Mouse (Mus musculus) layer of hippocampus, postnatal 14 days (tissue): ENCODE results near the gene Cobll1. TPM values are rescaled to one million over a fixed set of nuclear protein-coding genes. Genes with fewer than 3 reads are reported as not detected.

Experiments
- DNase-seq, 2 experiments: peaks; one replicate each; pipeline ENCODE4 v3.0.0; 2021 to 2022; ENCODE audit warnings: low spot score in 2 of 2, mixed read lengths in 1 of 2
- total RNA-seq, 2 experiments: library from RNA; stranded (reverse); gene quantifications; 2 replicates each; pipeline ENCODE4 v1.2.3; 2021

The Cobll1 gene
- total RNA-seq, 2 experiments from 2014 or later, result 7.8 to 9.1 TPM

DNA sequence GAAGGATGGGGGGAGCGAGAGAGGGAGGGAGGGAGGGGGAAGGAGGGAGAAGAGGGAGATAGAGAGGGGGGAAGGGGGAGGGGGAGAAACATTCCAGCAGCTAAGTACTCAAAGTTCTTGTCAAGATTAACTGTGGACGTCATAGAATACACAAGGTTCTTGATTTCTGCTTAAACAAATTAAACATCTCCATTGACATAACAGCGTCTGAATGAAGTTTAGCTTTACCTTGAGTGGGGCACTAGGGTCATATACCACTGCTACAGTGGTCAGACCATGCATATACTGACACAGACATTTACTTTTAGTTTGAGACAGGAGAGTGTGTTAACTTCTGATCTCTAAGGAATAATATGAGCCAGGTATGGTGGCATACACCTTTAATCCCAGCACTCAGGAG, 135.4 kb downstream of the Cobll1 start:
- no peak for DNase-seq

DNA sequence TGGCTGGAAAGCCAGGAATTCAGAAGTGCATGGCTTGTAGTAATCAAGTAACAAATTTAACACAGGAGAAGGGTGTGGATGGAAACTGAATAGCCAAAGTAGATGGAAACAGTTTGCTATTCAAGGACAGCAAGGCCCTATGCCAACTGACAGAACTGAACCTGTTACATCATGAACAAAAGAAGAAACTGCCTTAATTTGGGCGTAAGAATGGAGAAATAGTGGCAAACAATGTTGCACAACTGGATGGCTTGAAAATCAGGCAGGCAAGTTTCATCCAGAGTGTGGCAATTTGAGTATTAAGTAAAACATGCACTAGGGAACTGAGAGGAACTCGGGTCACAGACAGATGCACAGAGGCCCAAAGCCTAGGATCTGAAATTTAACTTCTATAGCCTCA, 137.8 kb downstream of the Cobll1 start:
- DNase-seq, result no peak

DNA sequence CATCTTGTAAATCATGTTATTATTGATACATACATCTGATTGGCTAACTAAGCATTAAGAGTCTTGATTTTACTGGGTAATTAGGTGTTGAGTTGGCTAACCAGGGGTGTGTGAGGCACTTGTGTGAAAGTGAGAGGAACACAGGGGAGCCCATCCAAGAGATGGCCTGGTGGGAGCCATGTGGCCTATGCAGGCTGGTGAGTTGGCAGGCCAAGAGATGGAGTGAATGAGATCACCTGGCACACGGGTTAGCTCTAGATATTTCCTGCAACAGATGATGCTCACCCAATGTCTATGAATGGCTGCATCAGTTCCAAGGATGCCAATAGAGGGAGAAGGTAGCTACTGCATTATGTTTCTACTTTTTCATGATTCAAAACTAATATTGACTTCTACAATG, 139.2 kb downstream of the Cobll1 start:
- DNase-seq, result no peak

DNA sequence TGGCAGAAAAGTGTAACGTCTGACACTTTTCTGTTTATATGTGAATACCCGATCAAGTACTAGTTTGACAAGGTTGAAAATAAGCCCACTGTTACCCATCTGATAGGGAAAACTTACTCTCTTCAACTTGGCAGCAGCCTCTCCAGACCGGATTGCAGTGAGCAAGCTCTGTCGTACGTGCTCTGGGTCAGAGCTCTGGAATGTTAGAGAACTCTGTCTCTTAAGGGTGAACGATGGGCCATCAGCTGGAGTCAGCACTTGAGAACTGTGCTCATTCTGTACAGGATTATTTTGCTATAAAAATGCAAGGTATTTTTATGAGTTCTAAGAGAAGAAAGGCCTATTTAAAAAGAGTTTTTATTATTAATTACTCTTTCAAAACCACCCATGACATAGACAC, 143.6 kb downstream of the Cobll1 start:
- no peak for DNase-seq

DNA sequence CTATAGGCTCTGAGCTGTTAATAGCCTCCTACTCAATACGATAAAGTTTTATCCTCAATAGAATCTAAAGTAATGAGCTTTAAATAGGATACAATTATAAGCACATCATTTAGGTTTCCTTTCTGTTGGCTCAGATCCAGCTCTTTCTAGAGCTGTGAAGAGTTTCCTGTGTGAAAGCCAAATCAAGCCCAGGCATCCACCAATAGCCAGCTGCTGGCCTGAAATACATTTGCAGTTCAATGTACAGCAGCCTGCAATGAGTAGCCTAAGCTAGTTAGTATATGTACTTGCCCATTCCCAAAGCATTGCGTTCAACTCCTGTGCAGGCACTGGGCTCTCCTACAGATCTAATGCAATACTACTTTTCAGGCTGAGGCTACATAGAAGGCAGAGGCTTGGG, 145.2 kb downstream of the Cobll1 start:
- DNase-seq, result no peak

DNA sequence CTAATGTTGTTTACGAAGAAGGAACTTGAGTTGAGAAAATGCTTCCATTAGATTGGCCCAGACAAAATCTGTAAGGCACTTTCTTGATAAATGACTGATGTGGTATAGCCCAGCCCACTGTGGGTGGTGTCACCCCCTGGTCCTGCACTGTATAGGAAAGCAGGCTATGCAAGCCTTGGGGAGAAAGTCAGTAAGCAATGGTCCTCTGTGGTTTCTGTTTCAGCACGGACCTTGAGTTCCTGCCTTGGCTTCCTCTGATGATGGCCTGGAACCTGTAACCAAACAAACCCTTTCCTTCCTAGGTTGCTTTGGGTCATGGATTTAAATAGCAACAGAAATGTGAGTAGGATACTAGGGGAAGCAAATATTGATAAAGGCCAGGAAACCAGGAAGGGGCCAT, 148.2 kb downstream of the Cobll1 start:
- DNase-seq, result no peak

DNA sequence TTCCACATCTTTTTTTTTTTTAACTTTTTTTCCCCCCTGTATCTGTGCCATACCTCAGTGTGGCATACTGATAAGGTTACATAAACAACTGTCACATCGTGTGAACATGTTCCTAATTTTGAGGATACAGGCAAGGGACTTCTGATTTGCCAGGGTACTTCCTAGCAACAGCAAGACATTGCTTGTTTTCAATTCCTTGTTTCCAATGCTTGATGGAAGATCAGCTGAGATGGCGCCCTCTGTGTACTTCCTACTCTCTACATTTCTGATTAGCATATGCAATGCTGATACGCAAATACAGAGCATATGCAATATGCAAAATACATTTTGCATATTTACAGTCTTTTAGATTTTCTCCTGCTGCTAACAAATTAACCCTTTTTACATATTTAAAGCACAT, 152.0 kb downstream of the Cobll1 start:
- no peak for DNase-seq

DNA sequence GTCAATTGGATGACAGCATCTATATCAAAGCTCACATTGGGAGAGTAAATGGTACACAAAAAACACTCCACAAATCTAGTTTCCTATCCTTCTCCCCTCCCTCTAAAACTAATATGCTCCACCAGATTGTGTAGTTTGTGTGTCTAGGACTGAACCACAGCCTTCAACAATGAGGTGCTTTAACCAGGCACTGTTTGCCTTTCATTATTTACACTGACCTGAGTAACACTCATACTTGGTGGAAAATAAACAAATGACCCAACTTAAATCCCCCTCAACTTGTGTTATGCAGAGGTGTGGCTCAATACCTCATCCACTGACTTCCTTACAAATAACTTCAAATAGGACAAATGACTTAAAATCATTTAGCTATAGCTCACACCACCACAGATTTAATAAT, 155.8 kb downstream of the Cobll1 start:
- DNase-seq, result no peak

DNA sequence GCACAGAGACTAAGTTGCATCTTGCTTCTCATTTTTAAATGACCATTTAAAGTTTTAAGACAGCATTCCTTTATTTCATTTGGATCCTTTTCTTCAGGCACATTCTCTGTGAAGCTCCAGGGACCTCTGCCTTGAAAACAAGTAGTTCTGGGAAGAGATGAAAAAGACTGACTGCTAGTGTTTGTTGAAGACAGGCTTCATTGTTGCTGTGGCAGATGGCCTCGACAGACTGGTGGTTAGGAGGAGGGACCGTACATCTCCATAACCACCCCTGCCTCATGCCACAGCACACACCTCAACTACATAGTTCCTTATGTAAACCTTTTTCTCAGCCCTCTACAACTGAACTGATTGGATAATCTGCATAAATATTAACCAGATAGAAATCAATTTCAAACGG, 161.7 kb downstream of the Cobll1 start:
- peak in 1 of 2 experiments; percentile 59 for DNase-seq

DNA sequence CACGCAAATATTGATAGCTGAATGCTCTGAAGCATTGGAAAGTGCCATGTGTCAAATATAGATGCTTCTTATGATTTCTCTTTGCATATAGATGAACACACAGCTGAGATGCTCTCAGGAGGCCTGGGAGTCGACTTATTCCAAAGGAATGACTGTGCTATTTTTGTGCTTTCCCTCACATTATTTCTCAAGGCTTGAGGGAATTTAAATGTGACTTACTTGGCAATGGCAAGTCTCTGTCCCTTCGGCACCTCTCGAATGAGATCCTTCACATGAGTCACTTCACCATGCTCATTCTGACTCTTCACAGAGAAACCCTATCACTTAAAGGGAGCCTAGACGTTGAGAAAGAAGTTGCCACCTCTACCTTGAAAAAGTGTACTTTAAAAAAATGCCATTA, 163.4 kb downstream of the Cobll1 start:
- no peak for DNase-seq

DNA sequence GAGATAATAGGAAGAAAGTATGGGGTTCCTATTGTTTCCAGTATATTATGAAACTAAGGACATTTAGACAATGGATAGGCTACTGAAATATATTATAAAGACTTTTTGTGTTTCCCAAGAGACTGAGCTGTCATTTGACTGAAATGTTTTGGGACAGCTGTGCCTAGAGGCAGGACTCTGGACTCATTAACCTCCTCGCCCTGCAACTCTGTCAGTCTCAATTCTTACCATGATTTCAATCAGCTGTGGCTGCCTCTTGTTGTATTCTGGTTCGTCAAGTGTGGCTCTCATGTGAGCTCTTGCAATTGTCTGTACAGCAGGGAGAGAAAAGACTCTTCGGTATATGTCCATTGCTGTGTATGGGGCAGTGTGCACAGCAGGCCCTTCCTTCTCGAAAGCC, 163.8 kb downstream of the Cobll1 start:
- DNase-seq, result no peak

DNA sequence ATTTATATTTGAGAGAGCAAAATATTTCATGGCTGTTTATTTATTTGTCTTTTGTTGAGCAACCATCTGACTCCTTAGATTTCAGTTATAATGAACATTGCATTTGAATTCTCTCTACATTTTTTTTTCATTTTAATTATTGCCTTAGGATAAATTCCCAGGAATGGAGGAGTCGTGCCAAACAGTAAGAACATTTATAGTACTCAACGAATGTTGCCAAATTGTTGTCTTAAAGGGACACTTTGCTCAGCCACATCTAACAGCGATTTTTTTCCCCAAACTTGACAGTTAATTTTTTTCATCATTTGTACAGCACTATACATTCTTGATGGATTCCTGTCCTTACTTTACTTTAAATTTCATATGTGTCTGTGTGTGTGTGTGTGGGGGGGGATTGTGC, 167.0 kb downstream of the Cobll1 start:
- DNase-seq, result no peak

DNA sequence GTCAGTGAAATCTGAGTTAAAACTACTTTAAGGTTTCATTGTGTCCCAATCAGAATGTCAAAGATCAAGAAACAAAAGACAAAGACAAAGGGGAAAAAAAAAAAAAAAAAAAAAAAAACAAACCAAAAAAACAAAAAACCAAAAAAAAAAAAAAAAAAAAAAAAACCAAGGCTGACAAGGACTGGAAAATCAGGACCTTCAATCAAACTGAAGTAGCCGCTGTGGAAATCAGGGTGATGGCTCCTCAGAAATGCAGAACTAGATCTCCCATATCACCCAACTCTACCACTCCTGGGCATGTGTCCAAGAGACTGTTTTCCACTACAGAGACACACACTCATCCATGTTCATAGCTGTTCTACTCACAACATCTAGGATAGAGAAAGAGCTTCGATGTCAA, 185.4 kb downstream of the Cobll1 start:
- DNase-seq, result no peak

DNA sequence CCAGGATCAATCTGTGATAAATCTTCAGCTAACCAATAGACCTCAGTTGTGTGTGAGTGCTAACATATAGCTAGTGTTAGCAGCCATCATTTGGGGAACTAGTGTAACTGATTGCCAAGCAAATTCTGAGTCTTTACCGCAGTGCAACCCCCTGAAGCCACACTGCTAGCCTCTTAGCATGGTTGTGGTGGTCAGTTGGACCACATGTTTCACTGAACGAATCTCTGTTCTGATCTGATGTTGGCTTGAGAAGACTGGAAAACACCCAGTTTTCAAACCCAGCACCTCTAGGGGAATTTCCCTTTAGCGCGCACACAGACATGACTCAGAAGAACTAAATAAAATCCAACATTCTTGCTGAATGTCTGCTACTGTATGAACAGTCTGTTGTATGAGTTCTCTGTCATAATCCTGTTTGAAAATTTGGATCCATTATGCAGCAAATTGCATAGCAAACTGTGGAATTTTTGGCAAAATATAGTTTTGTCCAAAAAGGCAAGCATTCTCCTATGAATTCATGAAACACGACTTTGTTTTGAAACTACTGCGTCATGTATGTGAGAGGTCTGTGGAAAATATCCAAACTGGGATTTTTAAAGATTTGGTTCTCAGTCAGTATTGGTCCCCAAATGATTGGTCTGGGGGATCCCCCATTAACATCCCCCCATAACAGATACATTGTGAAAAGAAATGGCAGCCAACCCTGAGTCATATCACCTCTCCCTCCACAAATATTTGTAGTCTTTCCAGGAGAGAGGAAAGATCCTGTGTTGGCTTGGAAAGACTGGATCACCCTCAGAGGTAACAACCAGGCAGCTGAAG, 186.8 kb downstream of the Cobll1 start:
- DNase-seq, result no peak

DNA sequence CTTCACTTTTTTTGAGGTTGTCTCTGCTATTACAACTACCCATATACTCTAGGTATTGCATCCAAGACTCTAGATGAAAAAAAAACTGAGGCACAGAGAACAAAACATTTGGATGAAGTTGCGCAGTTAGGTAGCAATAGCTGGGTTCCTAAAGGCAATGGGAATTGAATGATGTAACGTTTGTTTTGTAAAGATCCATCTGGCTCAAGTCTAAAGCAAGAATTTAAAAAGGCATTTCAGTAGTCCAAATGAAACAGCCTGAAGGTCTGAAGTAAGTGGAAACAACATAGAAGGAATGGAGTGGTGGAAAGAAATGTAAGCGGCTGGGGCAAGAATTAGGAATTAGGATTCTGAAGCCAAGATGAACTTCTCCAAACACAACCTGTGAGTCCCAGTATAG, 188.4 kb downstream of the Cobll1 start:
- DNase-seq, result no peak

DNA sequence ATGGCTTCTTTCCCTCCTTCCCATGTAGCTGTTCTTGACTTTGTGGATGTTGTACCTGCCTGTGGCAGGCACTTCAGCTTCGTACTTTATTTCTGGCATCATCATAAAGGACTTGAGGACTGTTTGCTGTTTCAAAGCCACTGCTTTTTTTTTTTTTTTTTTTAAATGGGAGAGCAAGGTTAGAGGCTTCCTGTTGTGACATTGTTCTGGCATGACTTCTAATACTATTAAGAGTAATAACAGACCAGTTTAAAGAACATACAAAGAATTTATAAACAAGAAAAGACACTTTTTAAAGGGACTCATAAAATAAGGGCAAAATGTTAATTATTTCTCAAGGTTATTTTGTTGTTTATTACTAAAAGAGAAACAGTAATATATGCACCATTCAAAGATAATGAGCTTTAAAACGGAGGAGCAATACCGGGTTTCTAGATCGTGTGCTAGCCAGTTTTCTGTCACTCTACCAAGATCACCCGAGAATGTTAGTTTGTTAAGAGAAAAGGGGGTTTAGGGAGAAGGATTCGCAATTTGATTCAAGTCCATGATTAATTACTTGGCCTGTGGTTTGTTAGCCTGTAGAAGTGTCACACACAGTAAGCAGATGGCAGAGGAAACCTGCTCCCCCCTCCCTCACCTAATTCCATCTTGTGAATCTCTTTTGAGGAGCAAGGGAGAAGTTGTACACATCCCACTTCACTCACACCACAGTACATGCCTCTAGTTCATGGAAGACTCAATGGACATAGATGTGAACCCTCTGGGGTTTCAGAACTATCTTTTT, 190.8 kb downstream of the Cobll1 start:
- DNase-seq, result no peak

Other genes with a start within 250 kb of the Cobll1 start
- gene Grb14, start 214.4 kb downstream of the Cobll1 start, total RNA-seq, result 10 to 100 TPM; 42.6 to 43.3 TPM
- gene Slc38a11, start 124.6 kb upstream of the Cobll1 start, total RNA-seq, result 1 to 10 TPM; 1.9 to 4.4 TPM